Mouse (Mus musculus) embryo, embryonic 9.5 days (tissue): ENCODE results near the gene Frrs1.

ENCODE experiments used
- DNase-seq: peaks from one replicate; pipeline ENCODE4 v3.0.0-alpha.2; 2017; ENCODE audit errors: extremely low spot score

Gene Frrs1

DNA sequence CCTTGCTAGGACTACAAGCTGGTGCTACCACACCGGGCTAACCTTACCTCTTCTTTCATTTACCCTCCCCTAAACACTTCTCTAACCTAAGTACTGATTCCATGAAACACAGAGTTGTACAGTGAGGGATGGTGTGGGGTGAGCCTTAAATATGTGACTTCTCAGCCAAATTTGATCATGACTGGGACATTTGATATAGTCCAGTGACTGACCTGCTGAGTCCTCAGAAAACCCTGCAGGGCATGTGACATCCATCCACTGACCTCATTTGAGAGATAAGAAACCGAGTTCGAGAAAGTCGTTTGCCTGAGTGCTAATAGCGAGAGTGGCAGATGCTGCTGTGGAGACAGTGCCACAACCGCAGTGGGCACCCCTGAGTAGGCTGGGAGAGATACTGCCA lies 55.1 kb downstream of the Frrs1 start:
- DNase-seq = no peak

DNA sequence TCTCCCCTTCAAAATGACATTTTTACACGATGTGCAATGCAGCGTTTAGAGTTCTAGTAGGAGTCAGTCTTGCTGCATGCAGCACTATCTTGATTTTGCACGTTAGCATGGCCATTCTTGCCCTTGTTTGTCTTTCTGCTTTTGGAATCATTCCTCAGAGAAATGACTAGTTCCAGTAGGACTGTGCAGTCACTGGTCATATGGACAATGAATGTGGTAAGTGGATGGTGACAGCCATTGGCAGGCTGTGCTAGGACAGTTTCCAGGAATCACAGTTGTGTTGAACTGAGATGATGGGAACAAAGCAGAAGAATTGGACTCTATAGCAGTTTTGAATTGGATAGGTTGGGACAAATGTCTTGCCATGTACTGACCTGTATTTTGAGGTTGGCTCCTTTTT lies 55.7 kb downstream of the Frrs1 start:
- DNase-seq = no peak

DNA sequence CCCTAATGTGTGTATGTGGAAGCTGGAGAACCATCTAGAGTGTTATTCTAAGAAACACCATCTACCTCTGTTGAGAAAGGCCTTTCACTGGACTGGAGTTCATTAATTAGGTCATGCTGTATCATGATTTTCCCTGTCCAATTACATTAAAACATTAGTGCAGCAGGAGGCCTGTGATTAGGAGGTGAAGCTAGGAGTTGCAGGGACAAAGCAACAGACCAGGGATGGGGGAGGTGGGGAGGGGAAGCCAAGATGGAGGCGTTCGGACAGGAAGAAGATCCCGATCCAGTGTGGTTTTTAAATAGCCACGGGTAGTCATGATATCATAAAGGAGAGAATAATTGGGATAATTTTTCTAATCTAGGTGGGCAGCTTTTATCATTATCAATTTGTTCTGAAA lies 57.8 kb downstream of the Frrs1 start:
- no peak for DNase-seq

DNA sequence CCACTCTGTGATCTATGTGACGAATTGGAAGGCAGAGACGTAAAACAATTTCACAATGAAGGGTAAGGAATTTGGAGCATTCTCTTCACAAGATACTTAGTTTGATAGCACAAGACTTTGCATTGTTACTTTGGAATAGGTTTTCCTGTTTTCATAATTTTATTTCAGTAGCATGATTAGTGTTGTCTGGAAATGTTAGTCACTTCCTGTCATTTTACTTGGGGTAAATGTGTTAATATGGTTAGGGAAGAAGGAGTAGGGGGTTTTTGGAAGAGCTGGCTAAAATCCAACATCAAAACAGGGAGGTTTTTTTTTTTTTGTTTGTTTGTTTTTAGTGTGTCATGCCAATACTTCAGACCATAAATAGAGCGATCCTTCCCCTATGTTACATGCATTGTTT lies 62.3 kb downstream of the Frrs1 start:
- DNase-seq = no peak

DNA sequence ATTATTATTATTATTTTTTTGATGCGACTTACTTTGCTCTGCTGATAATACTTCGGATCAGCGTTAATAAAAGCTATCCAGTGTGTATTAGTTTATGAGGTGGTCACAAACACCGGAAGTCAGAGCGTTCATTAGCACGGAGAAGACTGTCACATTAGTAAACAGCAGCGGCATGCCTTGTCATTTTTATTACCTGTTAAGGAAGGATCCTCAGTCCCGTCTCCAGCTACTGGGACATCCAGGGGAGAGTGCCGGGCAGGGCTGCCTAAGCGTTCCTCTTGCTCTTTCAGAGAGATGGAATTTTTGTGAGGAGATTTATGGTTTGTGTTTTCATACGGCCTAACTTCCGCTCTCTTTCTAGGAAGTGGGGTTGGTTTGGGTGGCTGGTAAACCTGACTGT lies 63.8 kb downstream of the Frrs1 start:
- DNase-seq = no peak

DNA sequence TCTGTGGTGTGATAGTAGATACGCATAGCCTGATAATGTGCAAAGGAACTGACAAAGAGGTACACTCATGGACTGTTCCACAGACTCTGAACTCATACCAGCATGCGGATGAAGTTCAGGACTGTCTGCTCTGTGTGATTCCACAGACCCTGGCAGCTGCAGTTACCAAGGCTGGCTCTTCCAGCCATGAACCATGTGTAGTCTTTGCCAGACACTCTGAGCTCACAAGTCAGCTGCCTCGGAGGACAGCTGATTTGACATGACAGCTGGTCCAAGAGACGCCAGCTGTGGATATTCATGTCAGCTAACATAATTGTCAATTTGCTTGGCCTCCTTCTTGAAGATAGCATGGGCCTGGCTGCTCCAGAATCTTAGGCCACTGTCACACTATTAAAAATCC lies 69.7 kb downstream of the Frrs1 start:
- DNase-seq = no peak

DNA sequence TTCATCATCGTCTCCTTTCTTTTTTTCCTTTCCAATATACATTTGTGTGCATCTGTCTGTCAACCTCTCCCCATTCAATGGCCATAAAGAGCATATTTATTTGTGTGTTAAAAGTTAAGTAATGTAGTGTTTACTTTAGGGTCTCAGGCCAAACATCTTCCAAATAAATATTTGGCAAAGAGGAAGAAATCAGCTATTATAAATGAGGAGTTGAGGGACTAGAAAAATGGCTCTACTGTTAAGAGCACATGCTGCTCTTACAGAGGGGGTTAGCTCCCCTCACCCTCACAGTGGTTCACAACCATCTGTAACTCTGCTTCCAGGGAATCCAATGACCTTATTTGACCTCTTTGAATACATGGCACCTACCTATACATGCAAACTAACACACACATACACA lies 73.9 kb downstream of the Frrs1 start:
- no peak for DNase-seq

DNA sequence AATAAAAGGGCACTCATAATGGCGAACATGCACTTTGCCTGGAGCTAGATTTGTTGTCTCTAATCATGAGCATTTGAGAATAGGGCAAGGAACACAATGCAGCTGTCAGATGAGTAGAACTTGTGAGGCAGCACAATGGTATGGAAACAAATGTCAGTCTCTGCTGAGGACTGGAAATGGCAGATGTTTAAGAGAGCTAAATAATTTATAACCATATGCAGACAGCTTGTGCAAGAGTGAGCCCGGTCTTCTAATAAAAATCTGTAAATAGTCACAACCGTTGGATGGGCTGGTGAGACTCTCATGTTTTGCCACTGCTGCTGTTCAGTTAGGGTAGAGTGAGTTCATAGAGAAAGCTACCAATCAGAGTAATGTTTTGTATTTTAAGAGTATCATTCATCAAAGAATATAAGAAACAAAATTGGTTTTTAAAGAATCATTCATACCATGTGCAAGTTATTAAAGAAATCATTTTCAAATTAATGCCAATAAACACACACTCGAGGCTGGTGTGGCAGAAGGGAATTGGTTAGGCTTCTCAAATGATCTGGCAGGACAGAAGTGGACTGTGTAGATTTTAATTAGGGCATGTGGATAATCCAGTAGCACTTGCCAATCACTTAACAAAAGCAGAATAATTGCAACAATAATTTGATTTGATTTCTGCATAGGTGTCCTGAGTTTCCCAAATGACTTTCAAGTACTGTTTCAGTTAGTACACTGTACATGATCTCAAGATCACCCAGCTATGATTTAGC lies 77.8 kb downstream of the Frrs1 start:
- no peak for DNase-seq

DNA sequence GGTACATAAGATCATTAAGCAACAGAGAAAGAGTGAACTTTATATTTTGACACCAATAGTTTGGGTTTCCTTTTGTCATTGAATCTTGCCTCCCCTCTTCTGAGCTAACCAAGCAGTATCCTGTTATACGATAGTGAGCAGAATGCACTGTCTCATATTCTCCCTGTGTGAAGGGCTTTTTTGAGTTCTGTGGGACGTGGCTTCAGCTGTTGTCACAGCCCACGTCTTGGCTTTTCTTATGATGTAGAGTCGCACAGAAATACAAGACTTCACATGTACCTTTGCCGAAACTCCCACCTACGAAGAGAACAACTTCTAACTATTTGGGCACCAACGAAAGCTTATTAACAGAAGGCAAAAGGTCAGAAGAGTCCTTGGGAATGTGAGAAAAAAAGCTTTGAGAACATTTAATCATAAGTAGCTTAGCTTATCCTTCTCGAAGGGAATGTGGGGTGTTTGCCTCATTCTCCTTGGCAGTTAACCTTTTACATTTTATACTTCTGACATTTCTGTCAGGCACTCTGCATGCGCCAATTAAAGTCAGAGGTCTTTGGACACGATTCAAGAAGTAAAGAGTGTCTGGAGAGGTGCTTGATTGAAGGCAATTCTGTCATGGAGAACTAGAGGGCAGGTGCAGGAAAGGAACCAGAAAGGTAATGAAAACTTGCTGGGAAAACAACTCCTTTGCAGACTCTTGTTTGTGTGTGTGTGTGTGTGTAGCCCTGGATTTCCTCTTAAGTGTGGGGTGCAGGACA lies 81.7 kb downstream of the Frrs1 start:
- DNase-seq = no peak

DNA sequence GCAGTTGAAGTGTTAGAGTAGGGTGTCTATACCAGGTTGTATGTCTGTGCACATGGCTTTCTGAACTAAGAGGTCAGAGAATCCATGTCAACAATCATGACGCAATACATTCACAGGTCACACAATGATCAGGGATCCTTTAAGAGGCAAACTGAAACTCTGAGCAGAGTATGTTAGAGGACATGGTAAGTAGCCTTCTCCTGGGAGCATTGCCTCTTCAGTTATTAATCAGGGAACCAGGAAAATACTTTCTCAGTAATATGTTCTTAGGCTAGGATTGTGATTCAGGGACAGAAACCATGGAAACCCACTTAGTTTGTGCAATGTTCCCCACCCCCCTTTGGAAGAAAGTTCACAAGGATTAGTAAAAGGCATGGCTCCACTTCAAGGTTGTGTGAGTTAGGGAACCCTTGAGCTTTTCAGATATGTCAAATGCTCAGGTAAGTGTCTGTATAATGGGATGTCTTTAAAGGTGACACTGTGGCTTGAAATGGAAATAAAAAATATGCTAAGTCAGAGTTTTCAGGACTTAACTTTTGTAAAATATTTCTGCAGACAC lies 82.4 kb downstream of the Frrs1 start:
- DNase-seq = no peak

DNA sequence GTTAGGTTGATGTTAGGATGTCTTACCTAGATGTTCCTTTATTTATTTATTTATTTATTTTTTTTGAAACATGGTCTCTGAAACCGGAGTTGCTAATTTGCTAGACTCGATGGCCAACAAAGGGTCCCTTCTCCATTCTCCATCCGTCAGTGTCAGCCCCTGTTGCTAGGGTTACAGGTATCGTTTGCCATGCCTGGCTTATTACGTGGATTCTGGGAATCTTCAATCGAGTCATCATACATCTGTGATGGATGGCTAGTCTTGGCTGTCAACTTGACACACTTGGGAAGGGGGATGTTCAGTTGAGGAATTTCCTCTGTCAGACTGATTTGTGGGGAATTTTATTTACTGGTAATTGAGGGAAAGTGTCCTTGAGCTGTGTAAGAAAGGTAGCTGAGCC lies 83.5 kb downstream of the Frrs1 start:
- DNase-seq = no peak

DNA sequence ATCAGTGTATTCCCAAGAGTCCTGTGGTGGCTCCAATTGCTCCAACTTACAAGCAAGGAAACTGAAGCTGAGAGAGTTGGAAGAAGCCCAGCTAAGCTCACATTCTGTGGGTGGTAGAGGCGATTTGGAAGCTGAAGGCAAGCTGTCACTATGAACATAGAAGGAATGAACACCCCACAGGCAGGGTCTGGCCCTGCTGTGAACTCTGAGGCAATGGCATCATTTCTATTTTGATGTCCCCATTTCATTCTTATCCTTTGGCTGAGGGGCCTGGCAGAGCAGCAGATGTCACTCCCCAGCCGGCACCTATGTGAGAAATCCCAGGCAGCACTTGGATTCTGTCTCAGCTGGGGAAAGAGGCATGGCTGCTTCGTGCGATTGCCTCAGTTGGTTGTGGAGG lies 84.2 kb downstream of the Frrs1 start:
- DNase-seq = no peak

DNA sequence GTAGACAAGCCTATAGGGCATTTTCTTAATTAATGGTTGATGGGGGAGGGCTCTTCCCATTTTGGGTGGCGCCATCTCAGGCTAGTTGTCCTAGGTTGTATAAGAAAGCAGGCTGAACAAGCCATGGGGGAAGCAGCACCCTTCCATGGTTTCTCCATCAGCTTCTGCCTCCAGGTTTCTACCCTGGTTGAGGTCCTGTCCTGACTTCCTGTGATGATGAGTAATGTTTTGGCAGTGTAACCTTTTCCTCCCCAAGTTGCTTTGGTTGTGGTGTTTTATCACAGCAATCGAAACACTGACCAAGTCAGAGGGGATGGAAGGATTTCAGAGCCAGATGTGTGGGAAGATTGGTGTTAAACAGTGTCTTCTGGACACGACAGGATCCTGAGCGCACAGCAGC lies 87.2 kb downstream of the Frrs1 start:
- no peak for DNase-seq

DNA sequence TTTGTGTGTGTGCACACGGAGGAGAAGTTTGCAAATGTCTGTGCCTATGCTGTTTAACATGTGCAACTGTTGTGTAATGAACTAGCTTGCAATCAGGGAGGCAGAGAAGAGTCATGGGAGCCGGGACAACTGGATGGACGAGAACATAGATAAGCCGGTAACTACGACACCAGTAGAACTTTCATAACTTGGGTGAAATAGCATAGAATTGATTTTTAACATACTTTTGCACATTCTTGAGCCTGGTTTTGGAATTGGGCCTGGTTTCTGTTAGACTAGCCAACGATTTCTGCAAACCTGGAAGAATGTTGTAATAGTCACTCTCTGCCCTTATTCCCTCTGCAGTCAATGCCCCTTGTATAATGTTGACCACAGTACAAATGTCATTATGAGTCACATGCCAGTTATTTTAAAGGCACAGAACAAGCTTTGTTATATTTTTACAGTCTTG lies 91.4 kb downstream of the Frrs1 start:
- no peak for DNase-seq

DNA sequence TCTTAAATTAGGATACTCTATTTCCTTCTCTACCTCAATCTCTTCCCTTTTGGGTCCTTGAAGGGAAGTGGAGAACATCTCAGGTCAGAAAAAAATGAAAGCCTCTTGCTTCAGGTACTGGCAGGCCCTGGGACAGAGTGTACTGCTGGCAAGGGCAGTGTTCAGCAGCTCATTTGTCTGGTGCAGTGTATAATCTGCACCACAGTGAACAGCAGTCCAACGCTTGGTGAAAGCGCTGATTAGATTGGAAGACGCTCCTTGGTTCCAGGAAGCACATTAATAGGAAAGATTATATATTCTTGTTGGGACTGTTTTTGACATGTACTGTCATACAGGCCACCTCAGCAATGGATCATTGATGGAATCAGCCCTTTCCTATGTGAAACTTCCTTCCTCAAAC lies 92.2 kb downstream of the Frrs1 start:
- DNase-seq = no peak

DNA sequence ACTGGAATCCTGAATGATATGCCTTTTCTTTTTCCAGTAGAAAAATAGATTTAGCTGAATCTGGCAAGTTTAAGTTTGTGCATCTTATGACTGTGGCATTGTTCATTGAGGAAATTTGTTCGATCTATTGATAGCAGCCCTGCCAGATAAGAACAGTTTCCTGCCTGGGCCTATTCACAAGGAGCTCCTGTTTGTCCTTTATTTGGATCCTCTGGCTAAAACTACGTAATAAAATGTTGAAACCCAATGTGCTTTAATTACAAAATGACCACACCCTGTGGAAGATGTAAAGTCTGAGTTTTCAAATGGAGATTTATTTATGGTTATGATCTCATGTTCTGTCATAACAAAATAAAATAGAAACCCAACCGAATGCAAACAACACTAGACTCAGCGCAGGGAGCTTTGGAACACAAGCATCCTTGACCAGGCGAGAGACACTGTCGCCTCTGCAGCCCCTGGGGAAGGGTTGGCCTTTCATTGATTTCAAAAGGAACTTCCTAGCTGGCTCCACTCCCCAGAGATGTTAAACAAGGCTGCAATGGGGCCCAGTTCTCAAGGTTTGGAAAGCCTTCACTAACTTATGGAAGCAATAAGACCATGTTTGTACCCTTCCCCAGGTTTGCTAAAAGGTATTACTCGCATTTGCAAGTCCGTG lies 93.1 kb downstream of the Frrs1 start:
- DNase-seq = no peak

DNA sequence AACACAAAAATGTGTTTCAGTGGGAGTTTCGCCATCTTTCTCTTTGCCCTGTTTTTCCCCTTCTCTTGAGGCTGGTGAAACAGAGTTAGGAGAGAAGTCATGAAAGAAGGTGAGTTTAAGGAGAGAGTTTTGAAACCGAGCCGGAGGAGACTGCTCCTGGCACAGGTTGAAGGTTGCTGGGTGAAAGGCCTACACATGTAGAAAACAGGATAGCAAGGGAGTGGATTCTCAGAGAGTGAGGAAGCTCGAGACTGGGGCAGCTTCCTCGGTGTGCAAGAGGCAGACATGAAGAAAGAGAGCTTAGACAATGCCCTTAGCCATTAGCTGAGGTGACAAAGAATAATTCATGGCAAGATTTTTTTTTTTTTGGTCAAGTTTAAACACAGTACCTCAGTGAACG lies 94.1 kb downstream of the Frrs1 start:
- no peak for DNase-seq

DNA sequence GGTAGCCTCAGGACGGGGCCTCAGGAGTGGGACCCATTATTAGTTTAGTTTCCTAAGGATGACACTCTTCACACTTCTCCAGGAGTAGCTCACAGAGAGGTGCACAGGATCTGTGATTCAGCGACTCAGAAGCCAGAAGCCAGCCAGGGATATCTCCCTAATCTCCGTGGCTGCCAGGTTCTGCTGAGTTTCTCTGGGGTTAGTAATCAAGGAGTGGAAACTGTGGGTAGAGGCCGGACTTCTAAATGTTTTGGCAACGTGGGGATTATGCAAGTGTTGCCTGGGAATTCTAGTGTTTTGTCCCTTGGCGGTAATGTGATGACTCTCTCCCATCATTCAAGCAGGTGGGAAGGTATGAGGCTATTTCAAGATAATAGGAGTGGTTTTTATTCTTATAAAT lies 95.8 kb downstream of the Frrs1 start:
- no peak for DNase-seq
